Mouse (Mus musculus) small intestine, adult 2 months (tissue): ENCODE measurements around the gene 1700020N01Rik.

Experiments
- CTCF ChIP-seq: fragments of 200-500 bp; IDR thresholded peaks from 2 replicates; pipeline ENCODE4 v1.5.1; 2012; ENCODE audit warnings: low read depth, mild to moderate bottlenecking, control low read depth, inconsistent platforms, low read length, moderate library complexity, mixed read lengths; ENCODE audit not compliant: insufficient replicate concordance, insufficient read length; ENCODE audit errors: extremely low read depth
- POLR2A ChIP-seq: fragments of 200-500 bp; IDR thresholded peaks from 2 replicates; pipeline ENCODE4 v1.6.1; 2012; ENCODE audit warnings: low read depth, mild to moderate bottlenecking, control low read depth, inconsistent platforms, low read length, moderate library complexity

DNA sequence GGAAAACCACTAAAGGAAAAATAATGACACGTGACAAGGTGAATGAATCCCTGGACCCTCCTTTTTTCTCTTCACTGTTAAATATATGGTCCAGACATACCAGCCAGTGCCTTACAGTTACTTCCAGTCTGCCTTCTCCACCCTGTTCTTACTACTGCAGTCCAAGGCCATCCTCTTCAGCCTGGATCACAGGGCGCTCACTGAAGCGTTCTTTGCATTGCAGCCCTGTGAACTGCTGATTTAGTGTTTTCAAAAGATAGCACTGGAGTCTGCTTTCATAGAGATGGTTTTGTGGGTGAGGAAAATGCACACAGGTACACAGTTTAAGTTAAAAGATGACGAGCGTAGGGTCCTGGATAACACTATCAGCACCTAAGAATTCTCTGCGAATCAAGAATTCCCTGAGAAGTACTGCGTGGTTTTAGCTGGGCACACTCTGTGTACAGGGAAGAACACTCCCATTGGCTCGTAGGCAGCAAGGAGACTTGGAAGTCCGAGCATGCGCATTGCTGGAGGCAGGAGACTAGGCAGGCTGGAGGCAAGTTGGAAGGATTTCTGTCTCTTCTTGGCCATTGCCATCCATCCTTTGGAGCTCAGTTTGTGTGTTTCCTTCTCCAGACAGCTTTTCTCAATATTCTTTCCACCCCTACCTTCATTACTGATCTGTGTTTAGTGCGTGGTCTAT is 37.9 kb upstream of the 1700020N01Rik start:
- TF ChIP-seq CTCF: no peak
- TF ChIP-seq POLR2A: no peak
